Mouse (Mus musculus) heart, embryonic 14.5 days (tissue): ENCODE data around the gene Leng9. TPM values are rescaled to one million over a fixed set of nuclear protein-coding genes. Genes with fewer than 3 reads are reported as not detected.

Source experiments
- ATAC-seq: fragments of 200-750 bp; cut with Nextera tagmentation; 2 replicates; pipeline ENCODE4 v1.8.0; 2017; ENCODE audit warnings: low read depth, moderate TSS enrichment; ENCODE audit not compliant: insufficient number of reproducible peaks, insufficient read depth, low FRiP score
- H3K27ac ChIP-seq, 2 experiments: fragments of 200-500 bp in 1 of 2; fragments of 300-500 bp in 1 of 2; sonication (generic) in 1 of 2; replicated peaks in 1 of 2; 2 replicates each; pipeline ENCODE4 v1.5.1; 2012 to 2014; ENCODE audit warnings: low read depth in 2 of 2, low read length in 2 of 2, control low read depth in 1 of 2, mild to moderate bottlenecking in 1 of 2, mixed read lengths in 1 of 2; ENCODE audit not compliant: control insufficient read depth in 1 of 2, insufficient read depth in 1 of 2
- H3K27me3 ChIP-seq: fragments of 300-500 bp; sonication (generic); 2 replicates; pipeline ENCODE4 v1.6.1; 2014; ENCODE audit warnings: mild to moderate bottlenecking, low read length, control low read depth; ENCODE audit not compliant: control insufficient read depth, insufficient read depth
- H3K36me3 ChIP-seq: fragments of 300-500 bp; sonication (generic); 2 replicates; pipeline ENCODE4 v1.6.1; 2014; ENCODE audit warnings: mild to moderate bottlenecking, control low read depth, low read length, mixed read lengths; ENCODE audit not compliant: control insufficient read depth, insufficient read depth
- H3K4me1 ChIP-seq, 2 experiments: fragments of 200-500 bp in 1 of 2; fragments of 300-500 bp in 1 of 2; sonication (generic) in 1 of 2; 2 replicates each; pipeline ENCODE4 v1.6.1; 2012 to 2014; ENCODE audit warnings: low read length in 2 of 2, control low read depth in 1 of 2, mixed read lengths in 1 of 2; ENCODE audit not compliant: control insufficient read depth in 2 of 2, insufficient read depth in 2 of 2
- H3K4me2 ChIP-seq: fragments of 300-500 bp; sonication (generic); 2 replicates; pipeline ENCODE4 v1.6.1; 2014; ENCODE audit warnings: mild to moderate bottlenecking, low read length
- H3K4me3 ChIP-seq, 2 experiments: fragments of 200-500 bp in 1 of 2; fragments of 300-500 bp in 1 of 2; sonication (generic) in 1 of 2; 2 replicates each; pipeline ENCODE4 v1.5.1; 2012 to 2014; ENCODE audit warnings: low read length in 2 of 2, mild to moderate bottlenecking in 2 of 2, control low read depth in 1 of 2, low read depth in 1 of 2, moderate library complexity in 1 of 2; ENCODE audit not compliant: control insufficient read depth in 1 of 2, insufficient read depth in 1 of 2
- H3K9ac ChIP-seq: fragments of 300-500 bp; sonication (generic); 2 replicates; pipeline ENCODE4 v1.6.1; 2014; ENCODE audit warnings: mild to moderate bottlenecking, low read length
- H3K9me3 ChIP-seq: fragments of 300-500 bp; sonication (generic); 2 replicates; pipeline ENCODE4 v1.6.1; 2016; ENCODE audit warnings: low read length, control low read depth; ENCODE audit not compliant: control insufficient read depth
- WGBS: fragments of 180-500 bp; shearing (Covaris S2); extraction: QIAGEN DNeasy Blood & Tissue Kit; methylation state at CpG from one replicate; pipeline ENCODE4 v1.1.7; 2014; 5-methylcytosine and 5-hydroxymethylcytosine counted together
- polyA plus RNA-seq: library from polyadenylated mRNA; unstranded; fragments of >200 nt; fragmentation: Nextera tagmentation; extraction: Ambion mirVana; gene quantifications from 2 replicates; pipeline ENCODE4 v1.2.1, GENCODE M21; 2014

Gene Leng9
- polyA plus RNA-seq, 1 experiment from 2014 or later: 1.5 TPM

DNA sequence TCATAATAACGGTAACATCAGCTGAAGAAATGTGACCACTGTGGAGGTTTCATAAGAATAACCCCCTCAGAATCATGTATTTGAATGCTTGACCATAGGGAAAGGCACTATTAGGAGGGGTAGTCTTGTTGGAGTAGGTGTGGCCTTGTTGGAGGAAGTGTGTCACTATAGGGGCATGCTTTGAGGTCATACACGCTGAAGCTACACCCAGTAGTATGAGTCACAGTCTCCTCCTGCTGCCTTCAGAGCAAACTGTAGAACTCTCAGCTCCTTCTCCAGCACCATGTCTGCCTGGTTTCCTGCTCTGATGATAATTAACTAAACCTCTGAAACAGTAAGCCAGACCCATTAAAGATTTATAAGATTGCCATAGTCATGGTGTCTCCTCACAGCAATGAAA lies 51.3 kb downstream of the Leng9 start:
- ATAC-seq: no peak
- no peak overlapping the region for H3K27ac ChIP-seq
- H3K4me3 ChIP-seq: no peak overlapping the region
- no peak overlapping the region for H3K9ac ChIP-seq
- H3K4me2 ChIP-seq: no peak overlapping the region
- no peaks in the 10 kb centered on the region for H3K27me3 ChIP-seq
- H3K4me1 ChIP-seq: no peaks in the 10 kb centered on the region
- no peaks in the 10 kb centered on the region for H3K36me3 ChIP-seq
- 61% methylated on average over 2 of the region's 2 CpGs for WGBS
- no peaks in the 10 kb centered on the region for H3K9me3 ChIP-seq

DNA sequence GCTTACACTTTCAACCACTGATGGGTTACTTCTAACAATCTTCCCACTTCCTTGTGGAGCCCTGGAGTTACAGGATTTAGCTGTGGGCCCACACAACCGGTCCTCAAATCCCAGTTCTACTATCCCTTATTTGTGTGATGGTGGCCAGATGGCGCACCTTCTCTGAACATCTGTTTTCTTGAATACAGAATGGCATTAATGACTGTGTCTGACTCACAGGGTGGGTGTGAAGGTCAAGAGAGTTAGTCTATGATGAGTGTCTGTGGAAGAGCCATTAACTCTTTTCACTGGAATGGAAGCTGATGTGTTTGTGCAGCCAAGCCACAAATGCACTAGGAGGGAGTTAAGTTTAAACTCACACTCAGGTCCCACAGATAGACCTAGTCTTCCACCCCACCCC lies 51.9 kb downstream of the Leng9 start:
- no peak overlapping the region for H3K27ac ChIP-seq
- no peaks in the 10 kb centered on the region for H3K27me3 ChIP-seq
- 78% methylated on average over 2 of the region's 2 CpGs for WGBS
- ATAC-seq: no peak
- H3K9ac ChIP-seq: no peak overlapping the region
- no peak overlapping the region for H3K4me3 ChIP-seq
- H3K4me1 ChIP-seq: no peaks in the 10 kb centered on the region
- no peaks in the 10 kb centered on the region for H3K36me3 ChIP-seq
- H3K4me2 ChIP-seq: no peak overlapping the region
- no peaks in the 10 kb centered on the region for H3K9me3 ChIP-seq

Other genes starting within 250 kb of the Leng9 start
- gene Lilra6, start 234.9 kb downstream of the Leng9 start, polyA plus RNA-seq: 0.11 TPM in 1 of 2 replicates, not detected in the other
- gene Lair1, start 87.2 kb downstream of the Leng9 start, polyA plus RNA-seq: 0.99 and 2.3 TPM in 2 replicates
- 0.70 and 0.72 TPM in 2 replicates for gene Ttyh1, start 31.0 kb downstream of the Leng9 start, polyA plus RNA-seq
- gene Leng8, start 13.3 kb downstream of the Leng9 start, polyA plus RNA-seq: 27.0 and 43.6 TPM in 2 replicates
- gene Cdc42ep5, start 14.5 kb upstream of the Leng9 start, polyA plus RNA-seq: 26.7 and 26.9 TPM in 2 replicates
- 0.24 and 0.27 TPM in 2 replicates for gene Lilra5, start 87.4 kb upstream of the Leng9 start, polyA plus RNA-seq
- gene Ncr1, start 187.3 kb upstream of the Leng9 start, polyA plus RNA-seq: not detected in 2 replicates
- 0.22 and 0.34 TPM in 2 replicates for gene Gp6, start 247.4 kb upstream of the Leng9 start, polyA plus RNA-seq